In the genomic region with DNA sequence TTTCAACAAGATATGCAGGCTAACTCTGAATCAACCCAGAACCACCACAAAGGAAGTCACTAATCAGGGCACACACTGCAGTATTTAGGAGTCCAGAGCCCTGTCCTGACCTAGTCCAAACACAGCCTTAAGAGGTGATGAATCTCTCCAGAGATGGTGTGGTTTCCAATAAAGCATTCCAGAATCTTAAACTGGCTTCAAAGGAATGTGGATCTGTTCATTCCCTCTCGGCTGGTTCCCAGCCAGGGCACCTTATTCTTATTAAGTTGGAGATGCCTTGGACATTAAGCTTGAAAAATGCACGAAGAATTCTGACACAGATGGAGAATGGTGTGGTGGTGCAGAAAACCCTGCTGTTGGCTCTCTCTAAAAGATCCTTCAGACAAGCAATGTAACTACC, we compare ENCODE assay signal across 24 mouse cellular contexts.
"Had no signal": no experiment of that assay in that cellular context is flagged by ENCODE, and none has a peak within 500 bp of the region (broad histone marks: within the 10 kb centered on the region; RNA-seq: fewer than 3 reads in every experiment).

No protein-coding gene starts in this region.

- H3K9me3 ChIP-seq: heart, embryonic 12.5 days; hindbrain, embryonic 10.5 days; hindbrain, embryonic 12.5 days; intestine, embryonic 15.5 days; kidney, embryonic 15.5 days; liver, embryonic 13.5 days; liver, embryonic 15.5 days had no signal

- H3K4me1 ChIP-seq: hindbrain, embryonic 10.5 days; hindbrain, embryonic 12.5 days; intestine, embryonic 15.5 days; kidney, embryonic 15.5 days; limb, embryonic 13.5 days; liver, embryonic 13.5 days; liver, embryonic 15.5 days had no signal

- DNase-seq: gastrocnemius, adult 2 months; gastrocnemius, postnatal 10 days; gastrocnemius, postnatal 25 days; heart, adult 2 months; heart, postnatal 10 days; heart, postnatal 4 days; kidney, adult 2 months; kidney, adult 9 months; kidney, postnatal 25 days; kidney, postnatal 4 days; liver; liver, embryonic 13.5 days; liver, postnatal 0 days had no signal

- H3K27me3 ChIP-seq: heart, embryonic 12.5 days; hindbrain, embryonic 12.5 days; intestine, embryonic 15.5 days; kidney, embryonic 15.5 days; limb, embryonic 13.5 days; liver, embryonic 13.5 days; liver, embryonic 15.5 days had no signal

- H3K36me3 ChIP-seq: heart, embryonic 12.5 days; hindbrain, embryonic 10.5 days; hindbrain, embryonic 12.5 days; intestine, embryonic 15.5 days; kidney, embryonic 15.5 days; limb, embryonic 13.5 days; liver, embryonic 13.5 days; liver, embryonic 15.5 days had no signal

- H3K4me3 ChIP-seq: gastrocnemius, adult 2 months; heart, adult 2 months; heart, embryonic 12.5 days; hindbrain, embryonic 10.5 days; hindbrain, embryonic 12.5 days; intestine, embryonic 15.5 days; kidney, embryonic 15.5 days; layer of hippocampus, adult 2 months; left cerebral cortex, adult 2 months; limb, embryonic 13.5 days; liver, embryonic 13.5 days; liver, embryonic 15.5 days had no signal

- H3K27ac ChIP-seq: gastrocnemius, adult 2 months; heart, adult 2 months; hindbrain, embryonic 10.5 days; hindbrain, embryonic 12.5 days; hindbrain, embryonic 14.5 days; intestine, embryonic 15.5 days; kidney, embryonic 15.5 days; kidney, postnatal 0 days; layer of hippocampus, adult 2 months; left cerebral cortex, adult 2 months; limb, embryonic 13.5 days; liver, embryonic 13.5 days; liver, embryonic 15.5 days had no signal
